Mouse (Mus musculus): Measurements from ENCODE around the gene H2-M5.

Gene H2-M5

GRCm38 (mm10) chr17:36989437-36989836 lies at the start of gene H2-M5:
Gene H2-M5 (minus strand): TSS chr17:36989537.
- no peak for DNase-seq (ENCODE audit: low read depth)

DNA sequence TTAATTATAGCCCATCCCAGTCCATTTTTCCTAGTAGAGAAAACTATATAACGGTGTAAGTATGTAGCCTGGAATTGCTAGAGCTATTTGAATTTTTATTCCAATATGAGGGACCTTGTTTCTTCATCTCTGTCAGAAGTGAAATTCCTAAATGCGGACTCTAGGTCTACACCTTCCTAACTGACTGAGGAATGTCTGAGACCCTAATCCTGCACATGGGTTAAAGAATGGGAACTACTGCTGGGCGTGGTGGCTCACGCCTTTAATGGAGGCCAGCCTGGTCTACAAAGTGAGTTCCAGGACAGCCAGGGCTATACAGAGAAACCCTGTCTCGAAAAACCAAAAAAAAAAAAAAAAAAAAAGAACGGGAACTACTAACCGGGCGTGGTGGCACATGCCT lies 39.8 kb upstream of the H2-M5 start:
- DNase-seq (ENCODE audit: low read depth), result no peak

GRCm38 (mm10) chr17:37028683-37029120 lies 39.4 kb upstream of the H2-M5 start:
- DNase-seq (ENCODE audit: low read depth), result peak; percentile 97

- DNase-seq (ENCODE audit: low read depth), result no peak
Measured at GRCm38 (mm10) chr17:37028212-37028611, 38.9 kb upstream of the H2-M5 start.

GRCm38 (mm10) chr17:37027486-37027885 lies 38.1 kb upstream of the H2-M5 start:
- DNase-seq (ENCODE audit: low read depth), result no peak

- no peak for DNase-seq (ENCODE audit: low read depth)
Measured at GRCm38 (mm10) chr17:37026425-37026824, 37.1 kb upstream of the H2-M5 start.

GRCm38 (mm10) chr17:37022628-37023576 lies 33.6 kb upstream of the H2-M5 start, which contains the start of gene Mog:
Gene Mog (minus strand): TSS chr17:37023398.
- no peak for DNase-seq (ENCODE audit: low read depth)

DNA sequence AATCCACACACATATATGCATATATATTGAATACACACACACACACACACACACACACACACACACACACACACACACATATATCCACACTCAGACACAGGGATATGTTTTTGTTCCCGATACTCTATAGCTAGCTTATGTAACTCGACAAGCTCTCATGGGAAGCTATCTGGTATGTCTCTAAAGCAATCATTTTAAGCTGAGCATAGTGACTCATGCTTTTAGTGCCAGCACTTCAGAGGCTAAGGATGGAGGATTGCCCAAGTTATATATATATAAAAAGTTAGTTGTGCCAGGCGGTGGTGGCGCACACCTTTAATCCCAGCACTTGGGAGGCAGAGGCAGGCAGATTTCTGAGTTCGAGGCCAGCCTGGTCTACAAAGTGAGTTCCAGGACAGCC lies 29.9 kb upstream of the H2-M5 start:
- peak; percentile 50 for DNase-seq (ENCODE audit: low read depth)

DNA sequence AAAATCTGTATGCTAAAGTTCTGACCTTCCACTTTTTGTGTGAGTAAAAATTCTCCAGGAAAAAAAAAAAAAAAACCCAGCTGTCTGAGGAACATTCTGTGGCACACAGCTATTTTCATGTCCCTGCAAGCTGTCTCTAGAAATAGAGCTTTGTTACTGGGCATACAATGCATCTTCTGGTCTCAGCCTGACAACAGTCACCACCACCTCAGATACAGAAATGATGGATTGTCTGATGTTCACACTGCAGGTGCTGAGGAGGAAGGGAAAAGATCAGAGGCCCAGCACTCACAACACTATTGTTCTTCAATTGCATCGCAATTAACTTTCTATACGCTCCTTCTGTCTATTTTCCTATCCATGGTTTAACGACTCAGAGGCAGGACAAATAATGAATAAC lies 29.0 kb upstream of the H2-M5 start:
- no peak for DNase-seq (ENCODE audit: low read depth)

DNA sequence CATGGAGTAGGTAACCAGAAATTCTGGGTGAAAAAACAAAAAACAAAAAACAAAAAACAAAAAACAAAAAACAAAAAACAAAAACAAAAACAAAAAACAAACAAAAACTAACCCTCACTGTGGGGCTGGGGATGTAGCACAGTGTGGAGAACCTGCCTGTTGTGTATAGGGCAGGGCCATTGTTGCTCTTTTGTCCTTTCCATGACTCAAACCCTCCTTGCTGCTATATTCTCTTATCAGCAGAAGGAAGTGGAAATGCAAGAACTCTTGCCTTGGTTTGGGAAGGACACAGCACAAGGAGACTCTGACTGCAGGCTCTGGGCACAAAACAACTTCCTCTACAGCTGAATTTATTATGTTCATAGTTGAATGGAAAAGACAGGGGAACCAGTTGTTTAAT lies 27.0 kb upstream of the H2-M5 start:
- DNase-seq (ENCODE audit: low read depth), result no peak

GRCm38 (mm10) chr17:37012141-37012540 lies 22.8 kb upstream of the H2-M5 start:
- no peak for DNase-seq (ENCODE audit: low read depth)

- no peak for DNase-seq (ENCODE audit: low read depth)
Measured at GRCm38 (mm10) chr17:37011719-37012118, 22.4 kb upstream of the H2-M5 start.

GRCm38 (mm10) chr17:37009460-37010042 lies 20.2 kb upstream of the H2-M5 start:
- DNase-seq (ENCODE audit: low read depth), result no peak

DNA sequence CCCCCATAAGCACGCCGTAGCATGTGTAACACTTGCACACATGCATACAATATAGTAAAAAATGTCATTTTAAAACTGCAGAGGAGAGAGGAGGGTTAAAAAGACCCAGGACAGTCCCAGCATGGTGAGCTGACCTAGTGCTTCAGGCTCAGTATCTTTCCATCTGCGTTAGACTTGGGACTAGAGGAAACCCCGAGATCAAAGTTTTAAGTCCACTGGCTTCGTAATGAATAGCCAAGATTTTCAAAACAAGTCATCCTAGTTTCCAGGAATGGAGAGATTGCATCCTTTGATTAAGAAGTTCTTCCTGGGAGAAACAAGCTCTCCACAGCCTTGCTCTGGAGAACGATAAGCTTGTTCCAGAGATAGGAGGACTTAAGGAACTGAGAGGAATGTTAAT lies 18.8 kb upstream of the H2-M5 start:
- no peak for DNase-seq (ENCODE audit: low read depth)

DNA sequence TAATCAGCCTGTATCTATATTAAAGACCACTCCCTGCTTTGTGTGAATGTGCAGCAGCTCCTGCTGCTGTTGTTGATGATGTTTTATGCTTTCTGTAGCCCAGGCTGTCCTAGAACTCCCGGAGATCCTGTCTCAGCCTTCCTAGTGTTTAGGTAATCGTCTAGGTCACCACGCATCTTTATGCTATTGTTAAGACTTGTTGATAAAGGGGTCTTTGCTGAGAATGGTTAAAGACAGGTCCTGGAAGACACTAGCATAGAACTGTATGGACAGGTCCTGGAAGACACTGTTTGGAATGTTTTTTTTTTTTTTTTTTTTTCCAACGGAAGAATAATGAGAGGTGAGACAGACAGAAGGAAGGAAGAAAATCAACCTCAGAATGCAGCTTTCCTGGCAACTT lies 14.0 kb upstream of the H2-M5 start:
- no peak for DNase-seq (ENCODE audit: low read depth)

DNA sequence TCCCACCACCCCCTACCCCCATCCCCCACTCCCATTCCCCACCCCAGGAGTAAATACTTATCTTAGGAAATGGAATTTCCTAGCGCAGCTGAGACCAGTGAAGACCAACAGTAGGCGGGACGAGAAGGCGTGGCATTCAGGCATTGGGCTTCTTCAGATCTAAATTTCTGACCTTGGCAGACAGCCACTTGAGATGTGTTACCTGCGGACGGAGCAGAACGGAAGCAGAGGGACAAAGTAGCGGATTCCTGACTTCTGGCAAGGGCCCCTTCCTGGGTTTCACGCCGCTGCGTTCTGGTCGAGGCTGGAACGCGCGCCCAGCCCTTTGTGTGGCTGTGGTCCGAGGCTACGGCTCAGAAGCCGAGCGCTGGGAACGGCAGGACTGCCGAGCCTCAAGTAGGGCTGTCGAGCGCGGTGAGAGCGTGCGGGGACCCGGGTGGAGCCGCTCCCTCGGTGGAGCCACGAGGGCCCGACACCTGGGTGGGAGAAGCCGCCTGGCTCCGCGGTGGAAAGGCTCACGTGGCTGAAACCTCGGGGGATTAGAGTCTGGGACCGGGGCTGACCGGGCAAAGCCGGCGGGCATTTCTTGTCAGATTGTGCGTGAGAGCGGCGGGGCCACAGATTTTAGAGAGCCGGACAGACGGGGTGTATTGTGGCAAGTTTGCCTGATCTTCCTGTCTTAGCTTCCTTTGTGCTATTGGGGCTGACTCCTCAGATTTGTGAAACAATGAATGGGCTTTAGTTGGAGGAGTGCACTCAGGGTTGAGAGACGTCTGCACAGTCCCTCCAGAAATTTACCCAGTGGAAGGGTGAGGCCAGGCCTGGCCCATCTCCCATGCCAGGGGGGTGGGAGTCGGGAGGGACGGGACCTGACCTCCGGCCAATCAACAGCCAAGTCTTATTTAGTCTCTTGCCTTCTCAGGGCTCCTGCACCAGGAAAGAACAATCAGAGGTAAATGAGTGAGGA lies 13.3 kb upstream of the H2-M5 start:
- DNase-seq (ENCODE audit: low read depth), result peak; percentile 89

DNA sequence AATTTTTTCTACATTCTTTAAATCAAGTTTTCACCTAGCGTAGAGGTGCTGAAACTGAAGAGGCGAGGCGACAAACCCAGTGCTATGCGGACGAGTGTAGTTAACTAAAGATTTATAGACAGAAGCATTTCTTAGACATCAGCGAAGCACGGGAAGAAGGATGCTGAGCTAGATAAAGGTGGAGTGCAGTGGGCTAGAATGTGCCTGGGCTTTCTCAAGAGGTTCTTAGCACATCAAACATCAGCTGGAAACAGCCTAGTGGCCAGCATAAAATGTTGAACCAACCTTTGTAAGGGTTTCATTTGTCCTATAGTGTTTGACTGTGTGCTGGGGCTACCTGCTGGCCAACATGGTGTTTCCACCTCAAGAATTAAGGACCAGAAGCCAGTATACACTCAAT lies 11.5 kb upstream of the H2-M5 start, which contains the start of gene Zfp57:
TSS of gene Zfp57 (plus strand) at position 301 of the 400 bp plus-strand sequence.
- no peak for DNase-seq (ENCODE audit: low read depth)

- DNase-seq (ENCODE audit: low read depth), result no peak
Measured at GRCm38 (mm10) chr17:36998477-36998876, 9.1 kb upstream of the H2-M5 start.

- DNase-seq (ENCODE audit: low read depth), result peak; percentile 94
Measured at GRCm38 (mm10) chr17:36997033-36997735, 7.8 kb upstream of the H2-M5 start.

DNA sequence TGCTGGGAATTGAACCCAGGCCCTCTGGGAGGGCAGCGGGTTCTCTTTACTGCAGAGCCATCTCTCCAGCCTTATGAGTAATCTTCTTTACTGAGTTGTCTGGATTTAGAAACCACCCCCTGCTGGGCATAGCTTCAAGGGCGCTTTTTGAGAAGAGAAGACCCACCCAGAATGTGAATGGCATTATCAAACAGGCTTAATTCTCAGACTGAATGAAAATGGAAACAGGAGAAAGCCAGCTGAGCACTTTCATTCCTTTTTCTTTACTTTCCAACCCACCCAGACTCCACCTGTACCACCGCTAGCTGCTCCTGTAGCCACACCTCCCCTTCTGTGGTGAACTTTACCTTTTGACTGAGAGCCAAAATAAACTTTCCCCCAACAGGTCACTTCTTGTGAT lies 6.1 kb upstream of the H2-M5 start:
- DNase-seq (ENCODE audit: low read depth), result no peak

GRCm38 (mm10) chr17:36994528-36994927 lies 5.2 kb upstream of the H2-M5 start:
- no peak for DNase-seq (ENCODE audit: low read depth)

Data from NIH3T3 (cell line).